Mouse (Mus musculus) mature B cell (primary cell): Measurements from ENCODE around the gene Ppa1.

Experiments used
- in situ Hi-C: fragments of 300-500 bp; cut with MboI; formaldehyde crosslinking; loops from 2 replicates; pipeline ENCODE4 v1.14.3; 2019

Ppa1 gene

GRCm38 (mm10) chr10:61694870-61695670 is 46.7 kb downstream of the Ppa1 start, which contains the start of gene Tysnd1:
TSS of gene Tysnd1 (plus strand) at chr10:61695514.
- in situ Hi-C loops, result loop anchor here (25.0 kb wide), 1 partner anchor 233 kb away; the partner anchor contains the start of gene Eif4ebp2

- in situ Hi-C loops, result loop anchor here (25.0 kb wide), 1 partner anchor 234 kb away; the partner anchor contains the start of gene Eif4ebp2
Observed at GRCm38 (mm10) chr10:61695703-61696559, 47.6 kb downstream of the Ppa1 start.

- in situ Hi-C loops, result loop anchor here (25.0 kb wide), 1 partner anchor 234 kb away; the partner anchor contains the start of gene Eif4ebp2
Observed at GRCm38 (mm10) chr10:61696560-61696823, 48.1 kb downstream of the Ppa1 start.

- in situ Hi-C loops, result loop anchor here (25.0 kb wide), 1 partner anchor 235 kb away; the partner anchor contains the start of gene Eif4ebp2
Observed at GRCm38 (mm10) chr10:61697028-61697427, 48.7 kb downstream of the Ppa1 start.

- in situ Hi-C loops, result no loop called here
Observed at GRCm38 (mm10) chr10:61704663-61705062, 56.3 kb downstream of the Ppa1 start.

GRCm38 (mm10) chr10:61706412-61707375 is 58.3 kb downstream of the Ppa1 start:
- in situ Hi-C loops, result no loop called here

- in situ Hi-C loops, result no loop called here
Observed at GRCm38 (mm10) chr10:61713601-61714000, 65.2 kb downstream of the Ppa1 start.

- in situ Hi-C loops, result no loop called here
Observed at GRCm38 (mm10) chr10:61714146-61714545, 65.8 kb downstream of the Ppa1 start.

- in situ Hi-C loops, result no loop called here
Observed at GRCm38 (mm10) chr10:61714771-61715461, 66.6 kb downstream of the Ppa1 start, which contains the start of gene Aifm2. TSS of gene Aifm2 (plus strand) at chr10:61715263.

GRCm38 (mm10) chr10:61715462-61715837 is 67.1 kb downstream of the Ppa1 start:
- in situ Hi-C loops, result no loop called here

GRCm38 (mm10) chr10:61715996-61716864 is 67.9 kb downstream of the Ppa1 start:
- in situ Hi-C loops, result no loop called here

GRCm38 (mm10) chr10:61717406-61718296 is 69.3 kb downstream of the Ppa1 start:
- in situ Hi-C loops, result no loop called here

GRCm38 (mm10) chr10:61720331-61720730 is 72.0 kb downstream of the Ppa1 start:
- in situ Hi-C loops, result no loop called here

- in situ Hi-C loops, result no loop called here
Observed at GRCm38 (mm10) chr10:61722215-61722614, 73.9 kb downstream of the Ppa1 start.

- in situ Hi-C loops, result no loop called here
Observed at GRCm38 (mm10) chr10:61723271-61723670, 74.9 kb downstream of the Ppa1 start.
